Mouse (Mus musculus) MEL (cell line): ENCODE measurements at regions not wholly inside any gene's neighbourhood (a gene's known extent, or its start where the extent isn't known, plus 50 kb on each side); places are given as distances from the start of the nearest gene placed in this dataset.

Experiments used
- CHD1 ChIP-seq: IDR thresholded peaks from 2 replicates; pipeline ENCODE4 v1.6.1; 2012; ENCODE audit warnings: low read depth, mild to moderate bottlenecking, inconsistent platforms, low read length, improper control_type of control experiment
- CTCF ChIP-seq, 3 experiments: IDR thresholded peaks in 2 of 3; conservative IDR thresholded peaks in 1 of 3; 2 replicates each; pipeline ENCODE4 v1.5.1; 2011 to 2012; ENCODE audit warnings: low read length in 3 of 3, low read depth in 2 of 3, mild to moderate bottlenecking in 2 of 3, improper control_type of control experiment in 1 of 3, inconsistent platforms in 1 of 3, mixed read lengths in 1 of 3, moderate library complexity in 1 of 3; ENCODE audit not compliant: control insufficient read depth in 1 of 3, insufficient read depth in 1 of 3, poor library complexity in 1 of 3, severe bottlenecking in 1 of 3
- EP300 ChIP-seq, 2 experiments: IDR thresholded peaks; 2 replicates each; pipeline ENCODE4 v1.6.1; 2011; ENCODE audit warnings: improper control_type of control experiment in 2 of 2, low read length in 2 of 2, low read depth in 1 of 2, mild to moderate bottlenecking in 1 of 2
- GABPA ChIP-seq: IDR thresholded peaks from 2 replicates; pipeline ENCODE4 v1.6.1; 2012; ENCODE audit warnings: low read depth, mild to moderate bottlenecking, inconsistent platforms, low read length, improper control_type of control experiment, moderate library complexity
- GATA1 ChIP-seq: IDR thresholded peaks from 2 replicates; pipeline ENCODE4 v1.6.1; 2011; ENCODE audit warnings: low read depth, low read length, improper control_type of control experiment
- MAX ChIP-seq: IDR thresholded peaks from 2 replicates; pipeline ENCODE4 v1.6.1; 2011; ENCODE audit warnings: low read length, improper control_type of control experiment
- NELFE ChIP-seq: IDR thresholded peaks from 2 replicates; pipeline ENCODE4 v1.6.1; 2011; ENCODE audit warnings: low read depth, low read length, improper control_type of control experiment
- POLR2A ChIP-seq, 2 experiments: IDR thresholded peaks; 2 replicates each; pipeline ENCODE4 v1.6.1; 2011 to 2012; ENCODE audit warnings: low read length in 2 of 2, mild to moderate bottlenecking in 2 of 2, control low read depth in 1 of 2, improper control_type of control experiment in 1 of 2, low read depth in 1 of 2, moderate library complexity in 1 of 2; ENCODE audit not compliant: control insufficient read depth in 1 of 2, insufficient read depth in 1 of 2, poor library complexity in 1 of 2
- RAD21 ChIP-seq: IDR thresholded peaks from 2 replicates; pipeline ENCODE4 v1.6.1; 2011; ENCODE audit warnings: mild to moderate bottlenecking, low read depth, low read length, improper control_type of control experiment
- RCOR1 ChIP-seq: IDR thresholded peaks from 2 replicates; pipeline ENCODE4 v1.6.1; 2012; ENCODE audit warnings: low read depth, mild to moderate bottlenecking, inconsistent platforms, low read length, improper control_type of control experiment
- TCF12 ChIP-seq: IDR thresholded peaks from 2 replicates; pipeline ENCODE4 v1.6.1; 2014; ENCODE audit warnings: low read depth, mild to moderate bottlenecking, inconsistent platforms, low read length, improper control_type of control experiment, moderate library complexity
- USF1 ChIP-seq: IDR thresholded peaks from 2 replicates; pipeline ENCODE4 v1.6.1; 2014; ENCODE audit warnings: low read depth, mild to moderate bottlenecking, inconsistent platforms, low read length, improper control_type of control experiment, moderate library complexity
- ZC3H11A ChIP-seq: IDR thresholded peaks from 2 replicates; pipeline ENCODE4 v1.6.1; 2012; ENCODE audit warnings: low read depth, mild to moderate bottlenecking, inconsistent platforms, low read length, improper control_type of control experiment
- ZKSCAN1 ChIP-seq: IDR thresholded peaks from 2 replicates; pipeline ENCODE4 v1.6.1; 2012; ENCODE audit warnings: low read depth, mild to moderate bottlenecking, inconsistent platforms, low read length, improper control_type of control experiment, moderate library complexity

GRCm38 (mm10) chr12:71450680-71451463 lies 141.2 kb downstream of the Dact1 start:
- TF ChIP-seq CTCF (IDR thresholded peaks at IDR 0.05 in 2 of 3, conservative IDR thresholded peaks at IDR 0.05 in 1 of 3; ENCODE audit: control insufficient read depth in 1 of 3, insufficient read depth in 1 of 3, low read depth in 2 of 3, low read length in 3 of 3, poor library complexity in 1 of 3, severe bottlenecking in 1 of 3): no peak
- no peak for TF ChIP-seq EP300 (IDR thresholded peaks at IDR 0.05; ENCODE audit: low read depth in 1 of 2, low read length in 2 of 2)
- no peak for TF ChIP-seq RAD21
- no peak for TF ChIP-seq POLR2A (IDR thresholded peaks at IDR 0.05; ENCODE audit: control insufficient read depth in 1 of 2, insufficient read depth in 1 of 2, low read depth in 1 of 2, low read length in 2 of 2, poor library complexity in 1 of 2)
- TF ChIP-seq RCOR1: no peak
- TF ChIP-seq NELFE: no peak
- TF ChIP-seq GATA1: no peak
- no peak for TF ChIP-seq USF1
- no peak for TF ChIP-seq CHD1
- TF ChIP-seq TCF12: no peak
- TF ChIP-seq MAX: no peak
- no peak for TF ChIP-seq ZKSCAN1
- no peak for TF ChIP-seq GABPA
- no peak for TF ChIP-seq ZC3H11A
